Mouse (Mus musculus) embryonic fibroblast, embryonic 13.5 days (primary cell): ENCODE data around the gene Nrg3.

Experiments
- CTCF ChIP-seq: IDR thresholded peaks from 2 replicates; pipeline ENCODE4 v1.5.1; 2011; ENCODE audit warnings: mild to moderate bottlenecking, control low read depth, low read length, moderate library complexity, borderline replicate concordance; ENCODE audit not compliant: insufficient read depth
- POLR2A ChIP-seq: IDR thresholded peaks from 2 replicates; pipeline ENCODE4 v1.6.1; 2011; ENCODE audit warnings: low read depth, mild to moderate bottlenecking, control low read depth, low read length, moderate library complexity

- TF ChIP-seq CTCF (no peak), POLR2A (no peak)
Measured at GRCm38 (mm10) chr14:39117977-39118376, 354.9 kb downstream of the Nrg3 start.
